Mouse (Mus musculus): ENCODE measurements at regions not wholly inside any gene's neighbourhood (a gene's known extent, or its start where the extent isn't known, plus 50 kb on each side); places are given as distances from the start of the nearest gene placed in this dataset.
A peak's percentile ranks its signal among the peaks of the same experiment; 100 is the strongest.

GRCm38 (mm10) chr3:21512081-21512480, 564.4 kb upstream of the Tbl1xr1 start:
- DNase-seq (ENCODE audit: low spot score): no peak

- DNase-seq (ENCODE audit: low spot score): no peak
Observed at GRCm38 (mm10) chr3:21524426-21524937, 552.0 kb upstream of the Tbl1xr1 start.

GRCm38 (mm10) chr3:21530862-21531261, 545.6 kb upstream of the Tbl1xr1 start:
- DNase-seq (ENCODE audit: low spot score): no peak

GRCm38 (mm10) chr3:21539138-21539537, 537.3 kb upstream of the Tbl1xr1 start:
- no peak for DNase-seq (ENCODE audit: low spot score)

- no peak for DNase-seq (ENCODE audit: low spot score)
Observed at GRCm38 (mm10) chr3:21544456-21544855, 532.0 kb upstream of the Tbl1xr1 start.

GRCm38 (mm10) chr3:21545156-21545893, 531.1 kb upstream of the Tbl1xr1 start:
- no peak for DNase-seq (ENCODE audit: low spot score)

- DNase-seq (ENCODE audit: low spot score): no peak
Observed at GRCm38 (mm10) chr3:21546411-21546810, 530.0 kb upstream of the Tbl1xr1 start.

GRCm38 (mm10) chr3:21549671-21550070, 526.8 kb upstream of the Tbl1xr1 start:
- DNase-seq (ENCODE audit: low spot score): no peak

- DNase-seq (ENCODE audit: low spot score): no peak
Observed at GRCm38 (mm10) chr3:21553159-21553758, 523.2 kb upstream of the Tbl1xr1 start.

GRCm38 (mm10) chr3:21553859-21554258, 522.6 kb upstream of the Tbl1xr1 start:
- DNase-seq (ENCODE audit: low spot score): no peak

- DNase-seq (ENCODE audit: low spot score): no peak
Observed at GRCm38 (mm10) chr3:21557963-21558441, 518.5 kb upstream of the Tbl1xr1 start.

GRCm38 (mm10) chr3:21562771-21563312, 513.6 kb upstream of the Tbl1xr1 start:
- no peak for DNase-seq (ENCODE audit: low spot score)

- no peak for DNase-seq (ENCODE audit: low spot score)
Observed at GRCm38 (mm10) chr3:21563454-21563853, 513.0 kb upstream of the Tbl1xr1 start.

GRCm38 (mm10) chr3:21564211-21564781, 512.2 kb upstream of the Tbl1xr1 start:
- peak; percentile 29 for DNase-seq (ENCODE audit: low spot score)

GRCm38 (mm10) chr3:21564847-21565485, 511.5 kb upstream of the Tbl1xr1 start:
- no peak for DNase-seq (ENCODE audit: low spot score)

GRCm38 (mm10) chr3:21569721-21570120, 506.7 kb upstream of the Tbl1xr1 start:
- no peak for DNase-seq (ENCODE audit: low spot score)

GRCm38 (mm10) chr3:21578635-21579034, 497.8 kb upstream of the Tbl1xr1 start:
- DNase-seq (ENCODE audit: low spot score): no peak

- no peak for DNase-seq (ENCODE audit: low spot score)
Observed at GRCm38 (mm10) chr3:21582122-21582521, 494.3 kb upstream of the Tbl1xr1 start.

GRCm38 (mm10) chr3:21585767-21586166, 490.7 kb upstream of the Tbl1xr1 start:
- no peak for DNase-seq (ENCODE audit: low spot score)

GRCm38 (mm10) chr3:21606846-21607245, 469.6 kb upstream of the Tbl1xr1 start:
- DNase-seq (ENCODE audit: low spot score): no peak

GRCm38 (mm10) chr3:21610231-21610630, 466.2 kb upstream of the Tbl1xr1 start:
- DNase-seq (ENCODE audit: low spot score): no peak

- no peak for DNase-seq (ENCODE audit: low spot score)
Observed at GRCm38 (mm10) chr3:21621745-21622144, 454.7 kb upstream of the Tbl1xr1 start.
